Comparison of ENCODE assay signal across 18 mouse cellular contexts in the genomic region with DNA sequence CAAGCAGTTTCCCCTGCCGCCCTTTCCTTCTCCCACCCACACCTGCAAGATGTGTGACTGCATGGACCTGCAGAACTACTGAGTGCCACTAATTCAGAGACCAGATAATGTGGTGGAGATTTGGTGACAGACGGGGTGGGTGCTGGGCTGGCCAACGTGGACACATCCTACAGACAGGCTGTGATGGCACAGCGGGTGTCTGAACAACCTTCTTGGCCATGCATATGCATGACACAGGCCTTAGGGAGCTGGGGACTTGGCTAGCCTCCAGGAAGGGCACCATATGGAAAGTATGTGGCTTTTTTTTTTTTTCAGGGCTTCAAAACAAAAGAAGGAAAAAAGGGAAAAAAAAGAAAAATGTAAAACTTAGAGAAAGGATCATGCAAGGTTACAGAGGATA.
DNase-seq lines count a peak whose midpoint lies in the region; ATAC-seq lines count a peak whose summit lies in the region.
"Had no signal": no experiment of that assay in that cellular context is flagged by ENCODE, and none has a peak within 500 bp of the region (broad histone marks: within the 10 kb centered on the region; RNA-seq: fewer than 3 reads in every experiment).

No protein-coding gene starts in this region.

- no peak overlapping the region for H3K4me3 ChIP-seq in hindbrain, embryonic 12.5 days
- no peak overlapping the region for H3K4me3 ChIP-seq in hindbrain, embryonic 16.5 days (ENCODE audit: low read length)
- H3K4me3 ChIP-seq: limb, embryonic 10.5 days; neural tube, embryonic 13.5 days had no signal

- H3K4me2 ChIP-seq in hindbrain, embryonic 12.5 days (replicated peaks), result no peak overlapping the region
- H3K4me2 ChIP-seq in hindbrain, embryonic 16.5 days (ENCODE audit: low read length), result no peak overlapping the region
- H3K4me2 ChIP-seq: neural tube, embryonic 13.5 days had no signal

- 52% methylated on average over 4 of the region's 4 CpGs for WGBS in hindbrain, embryonic 12.5 days
- WGBS in hindbrain, embryonic 16.5 days, result 43% methylated on average over 4 of the region's 4 CpGs

- peak; percentile 68; the same call in 1 of the 2 replicates for ATAC-seq in hindbrain, embryonic 12.5 days (ENCODE audit: low FRiP score)
- ATAC-seq in hindbrain, embryonic 16.5 days, result no peak
- no peak for ATAC-seq in megakaryocyte progenitor cell, adult 5-6 weeks (replicated peaks; ENCODE audit: poor library complexity)
- ATAC-seq in erythroblast, adult 5-6 weeks (replicated peaks; ENCODE audit: low FRiP score, poor library complexity, severe bottlenecking), result no peak
- ATAC-seq: inflammation-experienced regulatory T-cells, adult 6 months; midbrain, embryonic 16.5 days had no signal

- H3K27ac ChIP-seq in hindbrain, embryonic 12.5 days, result no peak overlapping the region
- no peak overlapping the region for H3K27ac ChIP-seq in hindbrain, embryonic 16.5 days (ENCODE audit: low read depth, low read length)
- H3K27ac ChIP-seq: limb, embryonic 10.5 days; liver, embryonic 14.5 days; neural tube, embryonic 13.5 days had no signal

- H3K9ac ChIP-seq in hindbrain, embryonic 12.5 days, result no peak overlapping the region
- no peak overlapping the region for H3K9ac ChIP-seq in hindbrain, embryonic 16.5 days (ENCODE audit: low read depth, low read length)
- H3K9ac ChIP-seq: liver, embryonic 14.5 days; neural tube, embryonic 13.5 days had no signal

- DNase-seq in cerebellum, adult 11 months, result peak; percentile 80
- DNase-seq in cerebellum, postnatal 25 days, result peak; percentile 86 to 92
- DNase-seq in right cerebral cortex, adult 2 months (ENCODE audit: low spot score in 2 of 2), result peak; percentile 10 to 12
- DNase-seq in heart, postnatal 14 days, result no peak
- DNase-seq: adrenal gland, postnatal 10 days; heart, adult 11 months; kidney, postnatal 10 days; lung, postnatal 14 days had no signal

- H3K4me1 ChIP-seq in hindbrain, embryonic 12.5 days, result peaks cover 3% of the 10 kb centered on the region; the same call in 1 of the 2 replicates
- H3K4me1 ChIP-seq in hindbrain, embryonic 16.5 days (ENCODE audit: control insufficient read depth, insufficient read depth, low read depth, low read length), result 0 out of 2 replicates have a peak, but pooled peaks cover 2% of the 10 kb centered on the region

- intact Hi-C loops in heart, postnatal 14 days (cut with DNase I), result no loop called here

- H3K36me3 ChIP-seq in hindbrain, embryonic 12.5 days, result no peaks in the 10 kb centered on the region
- H3K36me3 ChIP-seq in hindbrain, embryonic 16.5 days (ENCODE audit: control insufficient read depth, insufficient read depth, low read length), result no peaks in the 10 kb centered on the region
- H3K36me3 ChIP-seq: G1E; limb, embryonic 10.5 days; neural tube, embryonic 13.5 days had no signal

- H3K9me3 ChIP-seq in hindbrain, embryonic 12.5 days (replicated peaks), result no peaks in the 10 kb centered on the region
- 0 out of 2 replicates have a peak, but pooled peaks cover 2% of the 10 kb centered on the region for H3K9me3 ChIP-seq in hindbrain, embryonic 16.5 days (ENCODE audit: control insufficient read depth, low read length)
- H3K9me3 ChIP-seq: limb, embryonic 10.5 days had no signal

- peaks cover 3% of the 10 kb centered on the region; the same call in 1 of the 2 replicates for H3K27me3 ChIP-seq in hindbrain, embryonic 12.5 days
- no peaks in the 10 kb centered on the region for H3K27me3 ChIP-seq in hindbrain, embryonic 16.5 days (replicated peaks; ENCODE audit: control insufficient read depth, insufficient read depth, low read length)
- H3K27me3 ChIP-seq: neural tube, embryonic 13.5 days had no signal

Comparison
In these comparisons a context has a peak if more than half of its experiments do, and no peak if none do; other contexts are left out.
1. DNase-seq: peak in cerebellum, adult 11 months (single experiment), cerebellum, postnatal 25 days (2 of 2) and right cerebral cortex, adult 2 months (2 of 2); none in heart, postnatal 14 days (0 of 2).